Mouse (Mus musculus): ENCODE measurements around the gene Ccnb2.
A peak's percentile ranks its signal among the peaks of the same experiment; 100 is the strongest.

The Ccnb2 gene

DNA sequence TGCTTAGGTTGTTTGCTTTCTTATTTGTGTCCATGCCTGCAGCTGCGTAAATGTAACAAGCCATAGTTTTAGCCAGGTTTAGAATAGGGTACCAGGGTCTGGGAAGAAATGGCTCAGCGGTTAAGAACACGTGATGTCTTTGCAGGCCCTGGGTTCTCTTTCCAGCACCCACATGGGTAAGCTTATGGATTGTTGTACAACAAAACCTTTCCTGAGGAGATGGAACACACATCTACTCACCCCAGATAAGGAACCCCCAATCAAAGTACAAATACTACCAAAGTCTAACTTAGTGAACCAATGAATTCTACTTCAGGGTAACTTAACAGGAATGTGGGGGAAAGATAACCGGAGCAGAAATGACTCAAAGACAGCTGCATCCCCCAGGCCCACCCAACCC, 36.9 kb downstream of the Ccnb2 start:
- DNase-seq (ENCODE audit: low spot score in 2 of 2): no peak

- no peak for DNase-seq (ENCODE audit: low spot score in 2 of 2)
Observed at GRCm38 (mm10) chr9:70383750-70384149, 37.6 kb downstream of the Ccnb2 start.

DNA sequence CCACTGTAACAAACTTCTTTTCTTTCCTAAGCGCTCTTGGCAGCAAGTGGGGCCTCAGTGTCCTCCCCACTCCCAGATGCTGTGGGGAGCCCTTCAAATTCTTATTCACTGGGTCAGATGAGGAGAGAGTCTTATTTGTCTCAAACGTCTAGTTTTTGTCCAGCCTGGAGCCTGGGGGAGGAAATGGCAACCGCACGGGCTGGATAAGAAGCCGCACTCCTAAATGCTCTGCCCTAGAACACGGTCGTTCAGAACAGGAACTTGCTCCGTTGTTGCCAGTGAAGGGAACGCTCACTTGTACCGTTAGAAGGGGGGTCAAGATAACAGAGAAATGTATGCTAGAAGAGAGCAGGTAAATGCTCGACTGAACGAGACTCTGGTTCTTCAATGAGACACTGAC, 39.3 kb downstream of the Ccnb2 start:
- DNase-seq (ENCODE audit: low spot score in 2 of 2): no peak

DNA sequence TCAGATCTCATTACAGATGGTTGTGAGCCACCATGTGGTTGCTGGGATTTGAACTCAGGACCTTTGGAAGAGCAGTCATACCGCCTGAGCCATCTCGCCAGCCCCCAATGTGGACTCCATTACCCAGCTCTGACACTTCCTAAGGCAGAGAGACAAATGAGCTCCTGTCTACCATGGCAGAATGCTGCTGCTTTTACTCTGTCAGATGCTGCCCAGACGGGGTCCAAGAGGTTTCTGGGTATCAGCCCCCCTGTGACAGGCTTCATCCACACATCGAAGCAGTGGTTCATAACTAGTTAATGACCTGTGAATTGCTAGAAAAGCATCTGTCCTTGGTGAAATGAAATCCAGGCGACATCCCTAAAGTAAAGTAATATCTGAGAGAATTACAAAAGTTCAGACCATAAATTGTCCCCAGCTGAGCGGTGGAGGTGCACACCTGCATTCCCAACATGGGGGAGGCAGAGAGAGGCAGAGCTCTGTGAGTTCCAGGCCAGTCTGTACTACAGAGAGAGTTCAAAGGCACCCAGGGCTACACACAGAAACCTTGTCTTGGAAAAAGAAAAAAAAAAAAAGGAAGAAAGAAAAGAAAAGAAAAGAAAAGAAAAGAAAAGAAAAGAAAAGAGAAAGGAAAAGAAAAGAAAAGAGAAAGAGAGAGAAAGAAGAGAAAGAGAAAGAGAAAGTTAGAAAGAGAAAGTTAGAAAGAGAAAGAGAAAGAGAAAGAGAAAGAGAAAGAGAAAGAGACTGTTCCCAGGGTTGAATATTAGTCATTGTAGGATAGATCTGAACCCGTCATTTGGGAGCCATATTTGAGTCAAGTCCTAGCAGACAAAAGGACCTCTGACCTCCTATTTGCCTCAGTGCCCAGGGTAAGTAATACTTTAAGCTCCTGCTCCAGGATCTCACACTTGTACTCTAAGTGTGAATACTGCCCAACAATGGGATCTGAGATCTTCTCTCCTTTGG, 41.6 kb downstream of the Ccnb2 start:
- no peak for DNase-seq (ENCODE audit: low spot score in 2 of 2)

DNA sequence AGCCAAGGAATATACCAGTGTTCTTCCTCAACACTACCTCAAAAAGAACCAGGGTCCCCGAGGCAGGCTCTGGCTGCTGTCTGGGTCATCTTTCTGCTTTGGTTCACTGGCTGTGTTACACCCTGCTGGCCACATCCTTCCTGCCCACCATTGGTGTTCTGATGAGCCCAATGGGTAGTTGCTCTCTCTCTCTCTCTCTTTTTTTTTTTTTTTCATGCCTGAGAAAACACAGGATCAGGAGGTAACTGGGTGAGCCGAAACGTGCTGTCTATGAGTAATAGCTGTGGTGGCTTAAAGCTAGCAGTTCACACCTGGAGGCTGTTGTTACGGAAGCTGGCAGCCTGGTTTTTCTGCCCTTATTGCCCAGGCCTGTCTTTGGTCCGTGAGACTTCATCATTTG, 49.7 kb downstream of the Ccnb2 start:
- no peak for DNase-seq (ENCODE audit: low spot score in 2 of 2)

GRCm38 (mm10) chr9:70366898-70367297, 54.4 kb downstream of the Ccnb2 start:
- DNase-seq (ENCODE audit: low spot score in 2 of 2): peak; percentile 37 to 58

GRCm38 (mm10) chr9:70365915-70366314, 55.4 kb downstream of the Ccnb2 start:
- DNase-seq (ENCODE audit: low spot score in 2 of 2): no peak

DNA sequence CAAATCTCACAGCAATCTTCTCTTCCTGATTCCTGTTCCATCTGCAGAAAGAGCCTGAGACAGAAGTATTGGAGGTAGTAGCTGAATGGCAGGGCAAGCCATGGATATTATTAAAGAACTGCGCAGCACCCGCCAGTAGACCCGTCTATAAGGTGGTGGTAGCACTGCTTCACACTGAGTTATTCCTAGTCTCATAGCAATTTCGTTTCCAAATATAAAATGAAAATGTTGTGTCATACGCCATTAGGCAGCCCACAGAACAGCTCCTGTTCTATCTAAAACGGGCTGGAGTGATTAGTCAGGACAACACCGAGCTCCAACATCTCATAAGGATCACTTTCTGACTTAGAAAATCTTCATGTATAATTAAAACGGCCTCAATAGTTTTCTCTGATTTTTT, 56.6 kb downstream of the Ccnb2 start:
- DNase-seq (ENCODE audit: low spot score in 2 of 2): peak in 1 of 2 experiments; percentile 38

GRCm38 (mm10) chr9:70359402-70360131, 61.8 kb downstream of the Ccnb2 start:
- no peak for DNase-seq (ENCODE audit: low spot score in 2 of 2)
